Mouse (Mus musculus) forebrain, embryonic 15.5 days (tissue): ENCODE results near the gene Dpm1. TPM values are rescaled to one million over a fixed set of nuclear protein-coding genes. Genes with fewer than 3 reads are reported as not detected.

Source experiments
- ATAC-seq: fragments of 200-750 bp; cut with Nextera tagmentation; replicated peaks from 2 replicates; pipeline ENCODE4 v1.8.0; 2017; ENCODE audit warnings: mild to moderate bottlenecking, moderate TSS enrichment, moderate library complexity
- H3K27ac ChIP-seq: fragments of 300-500 bp; sonication (generic); replicated peaks from 2 replicates; pipeline ENCODE4 v1.5.1; 2015; ENCODE audit warnings: mild to moderate bottlenecking, inconsistent platforms
- H3K27me3 ChIP-seq: fragments of 300-500 bp; sonication (generic); 2 replicates; pipeline ENCODE4 v1.6.1; 2015; ENCODE audit warnings: inconsistent platforms
- H3K36me3 ChIP-seq: fragments of 300-500 bp; sonication (generic); 2 replicates; pipeline ENCODE4 v1.6.1; 2015; ENCODE audit warnings: mild to moderate bottlenecking, inconsistent platforms
- H3K4me1 ChIP-seq: fragments of 300-500 bp; sonication (generic); 2 replicates; pipeline ENCODE4 v1.6.1; 2015; ENCODE audit warnings: inconsistent platforms
- H3K4me2 ChIP-seq: fragments of 300-500 bp; sonication (generic); replicated peaks from 2 replicates; pipeline ENCODE4 v1.6.1; 2015; ENCODE audit warnings: mild to moderate bottlenecking, inconsistent platforms
- H3K4me3 ChIP-seq: fragments of 300-500 bp; sonication (generic); 2 replicates; pipeline ENCODE4 v1.5.1; 2015; ENCODE audit warnings: mild to moderate bottlenecking, inconsistent platforms
- H3K9ac ChIP-seq: fragments of 300-500 bp; sonication (generic); replicated peaks from 2 replicates; pipeline ENCODE4 v1.6.1; 2015; ENCODE audit warnings: mild to moderate bottlenecking, inconsistent platforms
- H3K9me3 ChIP-seq: fragments of 300-500 bp; sonication (generic); 2 replicates; pipeline ENCODE4 v1.6.1; 2016; ENCODE audit warnings: inconsistent platforms
- WGBS: fragments of 180-500 bp; shearing (Covaris S2); methylation state at CpG from one replicate; pipeline ENCODE4 v1.1.7; 2015; ENCODE audit warnings: mixed read lengths; 5-methylcytosine and 5-hydroxymethylcytosine counted together
- polyA plus RNA-seq: library from polyadenylated mRNA; unstranded; fragments of >200 nt; fragmentation: Nextera tagmentation; extraction: Ambion mirVana; gene quantifications from 2 replicates; pipeline ENCODE4 v1.2.1, GENCODE M21; 2015

Gene Dpm1
- polyA plus RNA-seq, 1 experiment from 2014 or later = 74.5 TPM

DNA sequence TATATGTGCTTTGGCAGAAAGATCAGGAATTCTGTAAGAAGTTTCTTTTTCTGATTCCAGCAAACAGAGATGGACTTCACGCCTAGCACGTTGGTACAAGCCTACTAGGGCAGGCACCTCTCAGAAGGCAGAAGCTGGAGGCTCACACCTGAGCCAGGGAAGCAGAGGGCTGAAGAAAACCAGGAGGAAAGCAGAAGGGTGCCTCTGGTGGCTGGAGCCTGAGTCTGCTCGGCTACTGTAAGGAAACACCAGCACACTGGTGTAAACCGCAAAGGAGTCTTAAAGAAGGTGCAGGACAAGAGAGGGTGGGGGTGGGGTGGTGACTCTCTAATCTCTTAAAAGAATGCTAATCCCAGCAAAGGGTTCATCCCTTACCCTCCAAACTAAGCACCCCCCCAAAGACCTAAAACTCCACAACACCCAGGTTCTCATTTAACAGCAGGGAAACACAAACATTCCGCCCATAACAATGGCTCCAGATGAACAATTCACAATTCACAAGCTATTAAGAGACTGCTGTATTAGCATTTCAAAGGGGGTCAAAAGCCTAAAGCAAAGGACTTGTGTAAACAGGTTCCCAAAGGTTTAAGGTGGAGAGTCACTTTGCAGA, 16.5 kb downstream of the Dpm1 start:
- Histone ChIP-seq H3K36me3 (peaks cover 87% of the 10 kb centered on the region), H3K4me2 (no peak overlapping the region)
- no peak for ATAC-seq

GRCm38 (mm10) chr2:168207883-168208282, 22.5 kb downstream of the Dpm1 start:
- no peaks in the 10 kb centered on the region for H3K9me3 ChIP-seq
- H3K4me3 ChIP-seq = no peak overlapping the region
- peaks cover 25% of the 10 kb centered on the region for H3K4me1 ChIP-seq
- no peak for ATAC-seq
- no peak overlapping the region for H3K9ac ChIP-seq
- peak overlapping the region; percentile 79; the same call in 1 of the 2 replicates for H3K4me2 ChIP-seq
- H3K27me3 ChIP-seq = no peaks in the 10 kb centered on the region
- H3K27ac ChIP-seq = peak overlapping the region; percentile 99; the same call in 1 of the 2 replicates
- peaks cover 51% of the 10 kb centered on the region for H3K36me3 ChIP-seq
- WGBS = 90% methylated on average over 3 of the region's 3 CpGs

More for the DNA sequence above, 16.5 kb downstream of the Dpm1 start:
- H3K27me3 ChIP-seq = no peaks in the 10 kb centered on the region
- H3K9ac ChIP-seq = no peak overlapping the region
- no peaks in the 10 kb centered on the region for H3K9me3 ChIP-seq
- WGBS = 49% methylated on average over 5 of the region's 5 CpGs
- no peak overlapping the region for H3K4me3 ChIP-seq
- H3K27ac ChIP-seq = no peak overlapping the region
- no peaks in the 10 kb centered on the region for H3K4me1 ChIP-seq

- Histone ChIP-seq H3K4me3 (peak within 1 kb of the TSS; percentile 100), H3K9me3 (no peaks in the 10 kb centered on the region), H3K36me3 (peaks cover 43% of the 10 kb centered on the region), H3K4me2 (peak within 1 kb of the TSS; percentile 79), H3K9ac (peak within 1 kb of the TSS; percentile 100), H3K27ac (peak within 1 kb of the TSS; percentile 99), H3K4me1 (peaks cover 29% of the 10 kb centered on the region), H3K27me3 (no peaks in the 10 kb centered on the region)
- under 1% methylated on average over 43 of the region's 89 CpGs for WGBS
- peak; percentile 89 for ATAC-seq
Observed at GRCm38 (mm10) chr2:168206725-168207644, 23.4 kb downstream of the Dpm1 start, which contains the start of gene Adnp. Adnp (minus strand) TSS chr2:168207112.

DNA sequence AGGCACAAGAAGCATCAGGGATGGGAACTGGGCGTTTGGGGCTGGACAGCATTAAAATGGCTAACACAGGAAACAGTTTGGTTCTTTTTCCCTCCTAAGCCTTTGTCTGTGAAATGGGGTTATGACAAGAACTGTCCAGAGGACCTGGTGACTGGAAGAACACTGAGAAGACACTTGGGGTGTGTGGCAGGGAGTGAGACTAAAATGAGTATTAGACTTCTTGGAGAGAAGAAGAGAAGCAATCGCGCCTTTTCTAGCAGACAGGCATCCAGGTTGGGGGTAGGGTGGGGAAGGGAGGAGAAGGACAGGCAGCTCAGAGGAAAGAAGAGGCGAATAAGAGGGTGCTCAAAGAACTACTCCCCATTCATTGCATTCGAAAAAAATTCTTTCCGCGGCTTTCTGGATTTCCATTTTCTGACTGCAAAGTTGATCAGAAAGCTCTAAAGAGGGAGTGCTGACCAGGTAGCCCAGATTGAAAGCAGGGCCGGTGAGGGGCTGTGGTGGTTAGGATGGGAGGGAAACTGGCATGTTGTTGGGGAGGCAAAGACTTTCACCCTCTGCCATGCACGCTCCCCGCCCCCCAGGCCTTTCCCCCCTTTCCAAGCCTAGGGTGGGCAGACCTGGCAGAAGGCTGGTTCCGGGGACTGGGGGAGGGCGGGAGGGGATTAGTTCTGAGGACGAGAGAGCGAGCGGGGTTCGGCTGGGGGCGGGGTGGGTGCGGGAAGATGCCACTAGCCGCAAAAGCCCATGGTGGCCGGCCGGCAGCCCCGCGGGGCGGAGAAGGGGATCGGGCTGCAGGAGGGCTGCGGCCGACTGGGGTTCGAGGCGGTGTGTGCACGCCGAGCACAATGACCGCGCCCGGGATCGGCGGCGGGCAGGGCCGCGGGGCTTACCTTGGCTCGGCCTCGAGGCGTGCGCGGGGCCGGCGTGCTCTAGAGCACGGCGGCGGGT, 24.4 kb downstream of the Dpm1 start:
- H3K27ac ChIP-seq = peak overlapping the region; percentile 99
- H3K9ac ChIP-seq = peak overlapping the region; percentile 100
- H3K36me3 ChIP-seq = peaks cover 34% of the 10 kb centered on the region
- ATAC-seq = peak; percentile 40
- peak overlapping the region; percentile 79 for H3K4me2 ChIP-seq
- peaks cover 36% of the 10 kb centered on the region for H3K4me1 ChIP-seq
- H3K4me3 ChIP-seq = peak overlapping the region; percentile 100
- under 1% methylated on average over 37 of the region's 49 CpGs for WGBS
- H3K9me3 ChIP-seq = no peaks in the 10 kb centered on the region
- no peaks in the 10 kb centered on the region for H3K27me3 ChIP-seq

- Histone ChIP-seq H3K4me3 (peak overlapping the region; percentile 100), H3K27me3 (no peaks in the 10 kb centered on the region), H3K36me3 (peaks cover 28% of the 10 kb centered on the region; the same call in 1 of the 2 replicates), H3K27ac (peak overlapping the region; percentile 99), H3K4me2 (peak overlapping the region; percentile 79), H3K4me1 (peaks cover 43% of the 10 kb centered on the region), H3K9me3 (no peaks in the 10 kb centered on the region), H3K9ac (peak overlapping the region; percentile 100)
- WGBS = 5% methylated on average over 6 of the region's 6 CpGs
- peak; percentile 32 for ATAC-seq
Observed at GRCm38 (mm10) chr2:168205265-168205664, 25.1 kb downstream of the Dpm1 start.

DNA sequence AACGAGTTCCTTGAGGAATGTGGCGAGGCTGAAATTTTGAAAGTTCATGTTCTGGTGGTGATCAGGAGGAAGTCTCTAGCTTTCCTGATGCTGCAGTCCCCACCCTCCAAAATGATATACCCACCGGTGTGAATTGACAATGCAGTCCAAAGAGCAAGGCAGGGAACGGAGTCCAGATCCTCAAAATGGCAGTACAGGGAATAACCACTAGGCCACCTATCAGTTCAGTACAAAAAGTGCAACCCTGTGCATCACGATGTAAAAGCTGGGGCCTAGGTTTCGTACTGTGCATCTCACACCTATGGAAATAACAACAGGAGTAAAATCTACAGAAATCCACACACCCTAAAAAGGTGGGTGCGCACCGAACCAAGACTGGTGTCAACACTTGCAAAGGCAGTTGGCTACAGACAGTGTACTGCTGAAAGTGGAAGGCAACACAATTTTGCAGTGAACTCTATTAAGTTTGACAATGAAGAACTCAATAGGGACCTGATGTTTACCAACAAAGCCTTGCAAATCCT, 25.9 kb downstream of the Dpm1 start:
- Histone ChIP-seq H3K4me3 (peak overlapping the region; percentile 100), H3K4me1 (peaks cover 49% of the 10 kb centered on the region), H3K9ac (peak overlapping the region; percentile 100), H3K36me3 (peaks cover 25% of the 10 kb centered on the region; the same call in 1 of the 2 replicates), H3K27ac (no peak overlapping the region), H3K9me3 (no peaks in the 10 kb centered on the region), H3K4me2 (peak overlapping the region; percentile 79), H3K27me3 (no peaks in the 10 kb centered on the region)
- 87% methylated on average over 8 of the region's 8 CpGs for WGBS
- no peak for ATAC-seq

- WGBS = 73% methylated on average over 5 of the region's 5 CpGs
- Histone ChIP-seq H3K4me3 (no peak overlapping the region), H3K4me1 (peaks cover 76% of the 10 kb centered on the region), H3K36me3 (peaks cover 20% of the 10 kb centered on the region; the same call in 1 of the 2 replicates), H3K27ac (no peak overlapping the region), H3K9ac (no peak overlapping the region), H3K27me3 (no peaks in the 10 kb centered on the region), H3K9me3 (no peaks in the 10 kb centered on the region), H3K4me2 (no peak overlapping the region)
- no peak for ATAC-seq
Observed at GRCm38 (mm10) chr2:168200014-168200691, 30.2 kb downstream of the Dpm1 start.

- Histone ChIP-seq H3K36me3 (peaks cover 19% of the 10 kb centered on the region; the same call in 1 of the 2 replicates), H3K9ac (no peak overlapping the region), H3K4me2 (no peak overlapping the region), H3K4me1 (peaks cover 76% of the 10 kb centered on the region), H3K9me3 (no peaks in the 10 kb centered on the region), H3K4me3 (no peak overlapping the region), H3K27ac (no peak overlapping the region), H3K27me3 (no peaks in the 10 kb centered on the region)
- no peak for ATAC-seq
- 87% methylated on average over 4 of the region's 4 CpGs for WGBS
Observed at GRCm38 (mm10) chr2:168199476-168199875, 30.9 kb downstream of the Dpm1 start.

GRCm38 (mm10) chr2:168198421-168198820, 32.0 kb downstream of the Dpm1 start:
- Histone ChIP-seq H3K4me3 (no peak overlapping the region), H3K36me3 (peaks cover 11% of the 10 kb centered on the region; the same call in 1 of the 2 replicates), H3K9ac (no peak overlapping the region), H3K27ac (no peak overlapping the region), H3K27me3 (no peaks in the 10 kb centered on the region), H3K4me2 (no peak overlapping the region), H3K4me1 (peaks cover 77% of the 10 kb centered on the region), H3K9me3 (no peaks in the 10 kb centered on the region)
- no peak; the same call in 1 of the 2 replicates for ATAC-seq
- WGBS = 83% methylated on average over 1 of the region's 1 CpGs

- WGBS = 43% methylated on average over 2 of the region's 2 CpGs
- Histone ChIP-seq H3K9ac (no peak overlapping the region), H3K27ac (no peak overlapping the region), H3K4me2 (no peak overlapping the region), H3K9me3 (no peaks in the 10 kb centered on the region), H3K4me3 (no peak overlapping the region), H3K27me3 (no peaks in the 10 kb centered on the region), H3K4me1 (peaks cover 78% of the 10 kb centered on the region), H3K36me3 (0 out of 2 replicates have a peak, but pooled peaks cover 6% of the 10 kb centered on the region)
- ATAC-seq = no peak
Observed at GRCm38 (mm10) chr2:168195721-168196120, 34.7 kb downstream of the Dpm1 start.

GRCm38 (mm10) chr2:168193685-168194084, 36.7 kb downstream of the Dpm1 start:
- H3K9me3 ChIP-seq = no peaks in the 10 kb centered on the region
- H3K27me3 ChIP-seq = no peaks in the 10 kb centered on the region
- H3K36me3 ChIP-seq = 0 out of 2 replicates have a peak, but pooled peaks cover 6% of the 10 kb centered on the region
- H3K4me1 ChIP-seq = peaks cover 76% of the 10 kb centered on the region
- no peak overlapping the region for H3K27ac ChIP-seq
- H3K4me2 ChIP-seq = no peak overlapping the region
- ATAC-seq = no peak
- H3K9ac ChIP-seq = no peak overlapping the region
- 75% methylated on average over 2 of the region's 2 CpGs for WGBS
- H3K4me3 ChIP-seq = no peak overlapping the region
